Mouse (Mus musculus) intestine, embryonic 14.5 days (tissue): ENCODE measurements around the gene Irf2bp2. TPM values are rescaled to one million over a fixed set of nuclear protein-coding genes. Genes with fewer than 3 reads are reported as not detected.

ENCODE experiments used
- ATAC-seq: fragments of 200-750 bp; cut with Nextera tagmentation; replicated peaks from 2 replicates; pipeline ENCODE4 v1.8.0; 2017; ENCODE audit warnings: low read depth, moderate number of reproducible peaks, moderate TSS enrichment, moderate library complexity; ENCODE audit not compliant: low FRiP score, low TSS enrichment
- DNase-seq: peaks from one replicate; pipeline ENCODE4 v3.0.0-alpha.2; 2018; ENCODE audit warnings: low spot score
- H3K27ac ChIP-seq: fragments of 300-500 bp; sonication (generic); 2 replicates; pipeline ENCODE4 v1.5.1; 2014; ENCODE audit warnings: low read depth, mild to moderate bottlenecking, control low read depth
- H3K27me3 ChIP-seq: fragments of 300-500 bp; sonication (generic); replicated peaks from 2 replicates; pipeline ENCODE4 v1.6.1; 2014; ENCODE audit warnings: low read length, control low read depth; ENCODE audit not compliant: control insufficient read depth, insufficient read depth
- H3K36me3 ChIP-seq: fragments of 300-500 bp; sonication (generic); 2 replicates; pipeline ENCODE4 v1.6.1; 2014; ENCODE audit warnings: low read length, control low read depth; ENCODE audit not compliant: control insufficient read depth, insufficient read depth
- H3K4me1 ChIP-seq: fragments of 300-500 bp; sonication (generic); replicated peaks from 2 replicates; pipeline ENCODE4 v1.6.1; 2014; ENCODE audit warnings: low read length, control low read depth, mixed read lengths; ENCODE audit not compliant: control insufficient read depth, insufficient read depth
- H3K4me2 ChIP-seq: fragments of 300-500 bp; sonication (generic); 2 replicates; pipeline ENCODE4 v1.6.1; 2014; ENCODE audit warnings: low read length
- H3K4me3 ChIP-seq: fragments of 300-500 bp; sonication (generic); 2 replicates; pipeline ENCODE4 v1.5.1; 2014; ENCODE audit warnings: low read depth, low read length, control low read depth, mixed read lengths
- H3K9ac ChIP-seq: fragments of 300-500 bp; sonication (generic); 2 replicates; pipeline ENCODE4 v1.6.1; 2014; ENCODE audit warnings: mild to moderate bottlenecking, low read length
- H3K9me3 ChIP-seq: fragments of 300-500 bp; sonication (generic); 2 replicates; pipeline ENCODE4 v1.6.1; 2016; ENCODE audit warnings: low read length, control low read depth; ENCODE audit not compliant: control insufficient read depth
- WGBS: fragments of 180-500 bp; shearing (Covaris S2); extraction: QIAGEN DNeasy Blood & Tissue Kit; methylation state at CpG from one replicate; pipeline ENCODE4 v1.1.7; 2014; 5-methylcytosine and 5-hydroxymethylcytosine counted together
- polyA plus RNA-seq: library from polyadenylated mRNA; unstranded; fragments of >200 nt; fragmentation: Nextera tagmentation; extraction: Ambion mirVana; gene quantifications from 2 replicates; pipeline ENCODE4 v1.2.1, GENCODE M21; 2014

Gene Irf2bp2
- polyA plus RNA-seq, 1 experiment from 2014 or later = 11.3 TPM

GRCm38 (mm10) chr8:126592381-126592770, 1.4 kb downstream of the Irf2bp2 start:
- WGBS = under 1% methylated on average over 37 of the region's 45 CpGs
- H3K9ac ChIP-seq = peak overlapping the region; percentile 100
- H3K36me3 ChIP-seq = peaks cover 42% of the 10 kb centered on the region
- H3K27me3 ChIP-seq = no peaks in the 10 kb centered on the region
- H3K4me3 ChIP-seq = peak overlapping the region; percentile 100
- H3K4me1 ChIP-seq = peaks cover 41% of the 10 kb centered on the region
- peak overlapping the region; percentile 95 for H3K4me2 ChIP-seq
- ATAC-seq (no peak), DNase-seq (no peak)
- H3K27ac ChIP-seq = peak overlapping the region; percentile 99
- no peaks in the 10 kb centered on the region for H3K9me3 ChIP-seq

- Histone ChIP-seq H3K4me1 (peaks cover 40% of the 10 kb centered on the region), H3K27ac (peak overlapping the region; percentile 99), H3K9me3 (no peaks in the 10 kb centered on the region), H3K27me3 (no peaks in the 10 kb centered on the region), H3K4me3 (peak overlapping the region; percentile 100), H3K36me3 (peaks cover 45% of the 10 kb centered on the region), H3K4me2 (peak overlapping the region; percentile 95), H3K9ac (peak overlapping the region; percentile 100)
- under 1% methylated on average over 9 of the region's 9 CpGs for WGBS
- DNase-seq = peak; percentile 82
- no peak for ATAC-seq
These were observed 1.9 kb downstream of the Irf2bp2 start for GRCm38 (mm10) chr8:126591821-126592268.

GRCm38 (mm10) chr8:126591141-126591820, 2.5 kb downstream of the Irf2bp2 start:
- H3K36me3 ChIP-seq = peaks cover 51% of the 10 kb centered on the region
- H3K4me3 ChIP-seq = peak overlapping the region; percentile 100
- H3K4me2 ChIP-seq = peak overlapping the region; percentile 95
- DNase-seq = peak; percentile 84
- no peak for ATAC-seq
- H3K4me1 ChIP-seq = peaks cover 36% of the 10 kb centered on the region
- H3K27me3 ChIP-seq = no peaks in the 10 kb centered on the region
- 2% methylated on average over 20 of the region's 20 CpGs for WGBS
- peak overlapping the region; percentile 100 for H3K9ac ChIP-seq
- no peaks in the 10 kb centered on the region for H3K9me3 ChIP-seq
- peak overlapping the region; percentile 99 for H3K27ac ChIP-seq

- H3K4me3 ChIP-seq = peak overlapping the region; percentile 100
- peaks cover 35% of the 10 kb centered on the region for H3K4me1 ChIP-seq
- peaks cover 58% of the 10 kb centered on the region for H3K36me3 ChIP-seq
- DNase-seq (no peak), ATAC-seq (no peak)
- H3K4me2 ChIP-seq = peak overlapping the region; percentile 95
- H3K9ac ChIP-seq = peak overlapping the region; percentile 100
- 17% methylated on average over 4 of the region's 4 CpGs for WGBS
- peak overlapping the region; percentile 80 for H3K27ac ChIP-seq
- H3K9me3 ChIP-seq = no peaks in the 10 kb centered on the region
- no peaks in the 10 kb centered on the region for H3K27me3 ChIP-seq
These were observed 3.2 kb downstream of the Irf2bp2 start for GRCm38 (mm10) chr8:126590599-126590998.

DNA sequence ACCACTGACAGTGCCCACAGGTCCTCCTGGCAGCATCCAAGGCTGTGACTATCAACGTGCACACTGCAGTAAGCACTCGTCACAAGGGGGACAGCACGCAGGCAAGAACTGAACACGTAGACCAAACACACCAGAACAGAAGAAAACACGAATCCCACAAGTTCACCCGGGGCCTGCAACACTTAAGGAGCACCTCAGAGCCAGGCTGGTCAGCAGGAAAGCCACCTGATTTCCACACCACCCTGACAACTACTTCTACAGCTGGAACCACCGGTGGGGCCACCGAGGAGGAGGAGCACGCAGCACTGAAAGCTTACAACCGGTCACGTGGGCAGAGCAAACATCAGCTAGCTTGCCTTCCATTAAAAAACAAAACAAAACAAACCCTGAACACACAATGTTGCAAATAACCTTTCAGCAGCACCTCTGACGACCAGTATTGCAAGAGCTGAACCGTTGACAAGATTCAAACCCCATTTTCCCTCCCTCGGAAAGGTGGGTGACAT, 3.7 kb downstream of the Irf2bp2 start:
- Histone ChIP-seq H3K27me3 (no peaks in the 10 kb centered on the region), H3K4me3 (peak overlapping the region; percentile 100), H3K9ac (peak overlapping the region; percentile 100), H3K27ac (peak overlapping the region; percentile 80), H3K9me3 (no peaks in the 10 kb centered on the region), H3K4me2 (peak overlapping the region; percentile 95), H3K4me1 (peaks cover 33% of the 10 kb centered on the region), H3K36me3 (peaks cover 58% of the 10 kb centered on the region)
- ATAC-seq = no peak
- WGBS = 3% methylated on average over 14 of the region's 14 CpGs
- peak; percentile 74 for DNase-seq

DNA sequence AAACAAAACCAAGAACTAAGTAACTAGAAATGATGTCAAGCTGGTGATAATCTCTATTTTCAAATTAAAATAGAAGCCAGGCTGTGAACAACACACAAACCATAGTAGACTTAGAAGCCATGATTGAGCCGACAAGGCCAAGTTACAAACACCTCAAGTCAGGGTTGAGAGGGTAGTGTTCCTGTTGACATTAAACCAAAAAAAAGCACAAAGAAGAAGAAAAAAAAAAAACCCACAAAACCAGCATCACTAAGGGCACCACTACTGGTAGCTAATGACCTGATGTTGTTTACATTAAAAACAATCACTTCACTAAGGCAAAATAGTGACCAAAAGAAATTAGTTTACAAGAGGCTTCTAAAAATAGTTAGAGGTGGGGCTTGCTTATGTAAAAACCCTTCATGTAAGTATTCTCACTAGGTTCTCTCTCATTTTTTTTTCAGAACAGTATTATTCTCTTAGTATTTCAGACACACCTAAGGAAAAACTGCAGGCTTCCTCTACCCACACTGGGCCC, 4.2 kb downstream of the Irf2bp2 start:
- peak overlapping the region; percentile 100 for H3K4me3 ChIP-seq
- WGBS = 9% methylated on average over 1 of the region's 1 CpGs
- ATAC-seq (no peak), DNase-seq (no peak)
- H3K27ac ChIP-seq = peak overlapping the region; percentile 80
- H3K36me3 ChIP-seq = peaks cover 61% of the 10 kb centered on the region
- H3K9ac ChIP-seq = peak overlapping the region; percentile 100
- H3K4me2 ChIP-seq = peak overlapping the region; percentile 95
- no peaks in the 10 kb centered on the region for H3K27me3 ChIP-seq
- peaks cover 35% of the 10 kb centered on the region for H3K4me1 ChIP-seq
- H3K9me3 ChIP-seq = no peaks in the 10 kb centered on the region

DNA sequence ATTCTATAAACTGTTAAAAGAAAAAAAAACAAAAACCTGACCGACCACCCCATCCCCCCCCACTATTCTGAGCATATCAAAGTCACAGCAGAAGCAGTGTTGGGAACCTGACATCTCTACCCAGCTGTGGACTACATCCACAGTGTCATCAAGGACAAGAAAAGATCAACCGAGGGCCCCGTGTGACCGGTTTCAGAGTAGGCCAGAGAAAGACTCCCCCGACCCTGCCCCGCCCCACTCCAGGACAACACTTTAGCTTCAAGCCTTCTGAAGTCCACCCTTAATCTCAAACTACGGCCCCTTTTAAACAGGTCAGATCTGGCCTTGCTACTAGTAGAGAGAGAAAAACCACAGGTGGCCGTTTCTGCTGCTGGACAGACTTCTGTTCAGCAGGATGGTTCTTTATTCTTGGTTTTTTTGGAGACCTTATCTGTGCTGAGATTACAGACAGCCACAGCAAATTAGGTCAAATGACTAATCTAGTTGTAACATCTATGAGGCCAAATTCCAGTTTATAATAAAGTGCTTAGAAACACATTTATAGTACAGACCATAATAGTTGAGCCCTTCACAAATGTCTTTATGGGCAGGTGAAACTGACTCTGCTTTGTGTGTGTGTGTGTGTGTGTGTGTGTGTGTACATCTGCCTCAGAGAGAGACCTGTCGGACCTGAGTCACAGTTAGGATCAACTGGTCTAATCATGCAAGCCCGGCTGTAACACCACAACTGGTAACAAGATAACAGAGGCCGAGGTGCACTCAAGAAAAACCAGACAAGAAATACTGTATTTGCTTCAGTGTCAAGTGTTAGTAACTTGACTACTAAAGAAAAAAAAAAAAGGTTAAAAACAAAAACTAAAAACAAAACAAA, 4.9 kb downstream of the Irf2bp2 start:
- peak overlapping the region; percentile 80 for H3K27ac ChIP-seq
- DNase-seq (no peak), ATAC-seq (no peak)
- peak overlapping the region; percentile 100 for H3K4me3 ChIP-seq
- peaks cover 42% of the 10 kb centered on the region for H3K4me1 ChIP-seq
- H3K9me3 ChIP-seq = no peaks in the 10 kb centered on the region
- H3K4me2 ChIP-seq = peak overlapping the region; percentile 95
- WGBS = 8% methylated on average over 11 of the region's 11 CpGs
- H3K36me3 ChIP-seq = peaks cover 61% of the 10 kb centered on the region
- peak overlapping the region; percentile 100 for H3K9ac ChIP-seq
- no peaks in the 10 kb centered on the region for H3K27me3 ChIP-seq

DNA sequence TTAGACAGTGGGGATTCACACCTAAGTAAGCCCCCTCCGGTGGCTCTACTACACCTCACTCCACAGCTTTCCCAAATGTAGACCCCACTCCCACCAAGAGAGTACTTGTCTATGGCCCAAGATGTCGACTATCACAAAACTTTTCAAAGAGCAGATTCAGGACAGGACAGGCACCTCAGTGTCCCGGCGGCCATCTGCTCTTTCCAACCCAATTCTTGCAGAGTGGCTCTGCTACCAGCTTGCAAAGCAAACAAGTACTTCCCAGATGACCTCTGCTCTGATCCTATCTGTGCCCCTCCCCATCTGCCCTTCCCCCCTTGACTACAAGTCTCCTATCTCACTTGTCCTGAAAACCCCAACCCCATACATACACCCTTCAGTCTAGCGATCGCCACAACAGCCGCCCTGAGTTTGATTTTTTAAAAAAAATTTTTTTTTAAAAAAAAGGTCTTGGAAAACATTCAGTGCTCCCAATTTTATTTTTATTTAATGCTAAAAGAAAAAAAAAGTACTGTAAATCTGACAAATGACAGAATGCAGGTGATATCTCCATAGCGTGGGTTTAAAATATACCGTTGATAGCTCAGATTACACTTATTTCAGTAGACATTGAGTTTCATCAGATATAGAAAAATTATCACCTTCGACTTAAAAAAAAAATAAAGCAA, 5.8 kb downstream of the Irf2bp2 start:
- Histone ChIP-seq H3K4me2 (peak overlapping the region; percentile 95), H3K36me3 (peaks cover 61% of the 10 kb centered on the region), H3K27ac (peak overlapping the region; percentile 33; the same call in 1 of the 2 replicates), H3K4me1 (peaks cover 50% of the 10 kb centered on the region), H3K9me3 (no peaks in the 10 kb centered on the region), H3K27me3 (no peaks in the 10 kb centered on the region), H3K9ac (peak overlapping the region; percentile 100), H3K4me3 (peak overlapping the region; percentile 100)
- 31% methylated on average over 10 of the region's 10 CpGs for WGBS
- no peak for ATAC-seq
- DNase-seq = no peak
